Mouse (Mus musculus) lung, postnatal 0 days (tissue): Measurements from ENCODE around the gene Tspan7.

ENCODE experiments used
- CTCF ChIP-seq: IDR thresholded peaks from 2 replicates; pipeline ENCODE4 v1.5.1; 2016; ENCODE audit warnings: antibody characterized with exemption, mild to moderate bottlenecking
- EP300 ChIP-seq: IDR thresholded peaks from 2 replicates; pipeline ENCODE4 v1.6.1; 2016; ENCODE audit warnings: antibody characterized with exemption, mild to moderate bottlenecking, control low read depth

DNA sequence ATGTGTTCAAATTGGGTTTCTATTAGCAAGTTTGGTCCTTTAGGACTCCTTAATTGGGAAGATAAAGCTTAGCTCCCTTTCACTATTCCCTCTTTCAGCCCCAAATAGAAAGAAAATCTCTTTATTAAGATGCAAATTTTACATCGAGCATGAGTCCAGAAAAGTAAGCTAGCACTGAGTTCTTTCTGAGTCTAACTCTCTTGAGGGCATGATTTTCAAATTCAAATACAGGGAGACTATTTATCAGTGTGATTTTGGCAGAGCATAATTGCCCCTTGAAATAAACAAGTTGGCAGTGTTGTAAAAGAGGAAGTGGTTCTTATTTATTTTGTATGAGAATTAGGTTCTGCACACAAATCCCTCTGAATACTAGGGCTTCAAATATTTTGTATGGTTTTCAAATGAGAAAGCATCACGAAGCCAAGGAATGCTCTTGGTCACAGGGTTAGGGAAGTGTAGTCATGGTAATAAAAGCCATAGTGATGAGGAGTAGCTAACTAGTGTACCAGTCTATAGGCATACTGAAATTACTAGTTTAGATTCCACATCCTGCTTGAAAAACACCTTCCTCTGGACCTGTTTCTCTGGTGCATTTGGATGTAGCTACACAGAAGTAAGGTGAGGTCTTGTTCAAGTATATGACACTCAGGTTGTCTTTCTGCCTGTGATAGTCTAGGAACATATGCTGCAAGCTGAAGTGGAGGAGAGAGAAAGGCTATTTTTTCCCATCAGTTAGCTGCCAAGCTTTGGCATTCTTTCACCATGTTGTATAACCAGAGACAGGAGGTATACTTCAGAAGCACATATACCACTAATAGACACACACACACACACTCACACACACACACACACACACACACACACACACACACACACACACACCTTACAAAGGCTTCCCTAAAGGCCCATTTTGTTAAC, 34.6 kb upstream of the Tspan7 start:
- no peak for TF ChIP-seq CTCF
- TF ChIP-seq EP300 = no peak
